Mouse (Mus musculus): Measurements from ENCODE around the gene Sgta. TPM values are rescaled to one million over a fixed set of nuclear protein-coding genes. Genes with fewer than 3 reads are reported as not detected.
"Not testable (repeated sequence)": the region's sequence is repeated elsewhere in the genome, so short reads cannot be mapped to it uniquely, and the experiment has no call there.

The Sgta gene
- total RNA-seq (2015) (30.3 and 30.7 TPM in 2 replicates), total RNA-seq (2017) (33.3 and 38.7 TPM in 2 replicates)

DNA sequence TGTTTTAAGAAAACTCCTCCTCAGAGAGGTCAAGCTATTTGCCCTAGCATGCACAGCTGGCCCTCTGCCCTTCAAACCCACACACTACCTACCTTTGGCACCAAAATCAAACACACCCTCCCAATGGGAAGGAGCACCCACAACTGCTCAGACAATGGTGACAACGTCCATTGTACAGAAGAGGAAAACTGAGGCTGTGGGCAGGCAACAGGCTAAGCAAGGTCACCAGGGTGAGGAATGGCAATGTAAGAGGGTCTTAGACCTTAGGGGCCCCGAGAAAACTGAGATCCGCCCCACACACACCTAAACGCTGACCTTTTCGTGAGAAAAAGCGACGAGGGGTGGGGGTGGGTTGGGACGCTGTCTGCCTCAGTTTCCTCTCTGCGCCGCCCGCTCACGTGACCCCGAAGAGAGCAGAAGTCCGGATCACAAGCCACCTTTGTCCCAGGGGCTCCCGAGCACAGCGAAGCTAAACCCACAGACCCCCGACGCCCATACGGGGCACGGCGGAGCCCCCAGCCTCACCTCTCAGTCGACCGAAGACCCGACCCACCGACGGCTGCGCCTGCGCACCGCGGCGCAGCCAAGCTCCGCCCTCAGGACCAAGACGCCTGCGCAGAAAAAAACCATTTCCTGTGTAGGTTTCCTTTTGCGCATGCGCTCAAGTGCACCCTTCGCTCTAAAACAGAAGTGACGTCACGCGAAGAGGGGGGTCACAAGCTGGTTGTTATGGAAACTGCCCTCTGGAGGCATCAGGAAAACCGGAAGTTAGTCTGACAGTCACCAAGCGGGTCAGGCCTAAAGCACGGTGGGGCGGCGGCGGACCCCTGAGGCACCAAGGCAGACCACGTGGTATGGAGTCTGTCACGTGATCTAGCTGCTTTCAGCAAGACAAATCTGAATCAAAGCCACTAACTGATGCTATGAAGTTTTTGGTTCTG lies at the start of gene Sgta:
Sgta (minus strand) TSS at position 579 of the 941 bp plus-strand sequence.
- ATAC-seq (ENCODE audit: poor library complexity, severe bottlenecking) = peak; percentile 98

DNA sequence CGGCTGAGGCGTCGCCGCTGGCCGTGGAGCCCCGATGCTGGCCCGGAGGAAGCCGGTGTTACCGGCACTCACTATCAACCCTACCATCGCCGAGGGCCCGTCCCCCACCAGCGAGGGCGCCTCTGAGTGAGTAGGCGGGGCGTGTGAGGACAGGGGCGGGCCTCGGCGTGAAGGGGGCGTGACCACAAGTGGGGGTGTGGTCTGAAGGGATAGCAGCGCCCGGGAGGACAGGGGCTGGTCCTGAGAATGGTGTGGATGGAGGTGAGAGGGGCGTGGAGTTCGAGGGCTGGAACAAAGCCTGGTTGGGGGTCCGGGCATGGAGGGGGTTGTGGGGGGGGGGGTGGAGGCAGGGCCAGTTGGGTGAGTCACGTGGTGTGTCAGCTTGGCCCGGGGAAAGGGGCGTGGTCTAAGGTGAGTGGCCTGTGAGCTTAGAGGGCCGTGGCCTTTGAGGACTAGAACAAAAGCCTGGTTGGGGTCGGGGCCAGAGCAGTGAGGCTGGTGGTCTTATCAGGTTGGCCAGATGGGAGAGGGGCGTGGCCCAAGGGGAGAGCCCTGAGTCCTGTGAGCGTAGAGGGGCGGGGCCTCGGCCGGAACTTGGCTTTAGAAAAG lies 46.2 kb upstream of the Sgta start:
- ATAC-seq (ENCODE audit: poor library complexity, severe bottlenecking) = peak; percentile 81

- ATAC-seq (ENCODE audit: poor library complexity, severe bottlenecking) = peak; percentile 88
Observed at GRCm38 (mm10) chr10:81105565-81106112, 45.7 kb upstream of the Sgta start, which contains the start of gene Map2k2. Map2k2 (plus strand) TSS chr10:81105915.

DNA sequence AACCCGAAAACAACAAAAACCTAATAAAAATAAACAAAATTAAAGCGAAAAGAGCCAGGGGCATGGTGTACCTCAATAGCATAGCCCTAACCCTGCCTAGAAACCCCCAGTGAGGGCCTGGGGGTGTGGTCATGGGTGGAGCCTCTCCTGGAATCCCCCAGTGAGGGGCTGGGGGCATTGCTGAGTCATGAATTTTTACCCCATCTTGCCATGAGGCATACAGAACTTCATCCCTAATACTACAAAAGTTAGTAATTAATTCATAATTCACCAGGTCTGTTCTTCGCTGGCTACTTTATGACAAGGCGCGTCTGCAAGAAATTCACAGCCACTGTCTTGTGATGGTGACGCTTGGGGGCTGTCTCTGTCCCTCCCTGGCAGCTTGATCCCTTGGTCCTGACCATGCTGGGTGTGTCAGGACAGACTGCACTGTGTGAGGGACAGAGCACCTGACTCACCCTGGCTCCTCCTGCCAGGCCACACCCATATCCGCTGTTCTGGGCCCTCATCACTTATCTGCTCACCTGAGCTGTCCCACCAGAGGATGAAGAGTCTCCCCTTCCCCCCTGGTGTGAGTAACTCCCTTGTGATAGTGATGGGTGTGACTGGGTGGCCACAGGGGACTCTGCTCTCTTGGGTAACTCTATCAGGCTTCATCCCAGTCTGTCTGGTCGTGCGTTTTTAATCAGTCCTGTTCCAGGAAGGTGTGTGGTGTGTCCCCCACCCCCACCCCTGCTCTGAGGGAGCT lies 35.1 kb upstream of the Sgta start:
- no peak for ATAC-seq (ENCODE audit: poor library complexity, severe bottlenecking)

GRCm38 (mm10) chr10:81092465-81093250 lies 32.7 kb upstream of the Sgta start:
- no peak for ATAC-seq (ENCODE audit: poor library complexity, severe bottlenecking)

DNA sequence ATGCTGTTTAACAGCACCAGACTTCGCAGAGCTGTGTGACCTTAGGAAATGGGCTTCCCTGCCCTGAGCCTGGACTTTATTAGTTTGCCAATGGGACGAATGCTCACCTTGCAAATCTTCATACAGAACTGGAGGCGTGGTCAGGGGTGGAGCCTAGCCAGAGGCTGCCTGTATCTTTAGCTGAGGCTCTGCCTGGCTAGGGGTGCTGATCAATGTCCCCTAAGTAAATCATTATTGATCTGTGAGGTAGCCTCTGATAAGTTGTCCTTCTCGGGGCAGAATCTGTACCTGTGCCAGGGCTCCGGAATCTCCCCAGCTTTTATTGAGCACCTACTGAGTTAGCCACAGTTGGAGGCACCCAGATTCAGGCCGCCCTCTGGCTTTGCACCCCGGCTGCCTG lies 30.6 kb upstream of the Sgta start:
- no peak for ATAC-seq (ENCODE audit: poor library complexity, severe bottlenecking)

- ATAC-seq (ENCODE audit: poor library complexity, severe bottlenecking) = no peak
Observed at GRCm38 (mm10) chr10:81089216-81089615, 29.2 kb upstream of the Sgta start.

DNA sequence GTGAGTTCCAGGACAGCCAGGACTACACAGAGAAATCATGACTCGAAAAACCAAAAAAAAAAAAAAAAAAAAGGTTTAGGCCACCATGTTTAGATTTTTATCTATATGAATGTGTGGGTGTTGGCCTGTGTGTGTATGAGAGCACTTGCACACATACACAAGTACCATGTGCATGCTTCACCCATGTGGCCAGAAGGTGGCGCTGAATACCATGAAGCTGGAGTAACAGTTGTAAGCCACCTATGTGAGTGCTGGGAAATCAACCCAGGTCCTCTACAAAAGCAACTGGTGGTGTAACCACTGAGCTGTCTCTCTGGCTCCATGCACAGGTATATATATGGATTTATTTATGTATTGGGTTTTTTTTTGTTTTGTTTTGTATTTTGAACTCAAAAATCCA lies 27.0 kb upstream of the Sgta start:
- ATAC-seq (ENCODE audit: poor library complexity, severe bottlenecking) = 0 out of 2 replicates have a peak, but pooled peaks have one; percentile 33

GRCm38 (mm10) chr10:81082168-81082960 lies 22.4 kb upstream of the Sgta start:
- peak; percentile 79 for ATAC-seq (ENCODE audit: poor library complexity, severe bottlenecking)

DNA sequence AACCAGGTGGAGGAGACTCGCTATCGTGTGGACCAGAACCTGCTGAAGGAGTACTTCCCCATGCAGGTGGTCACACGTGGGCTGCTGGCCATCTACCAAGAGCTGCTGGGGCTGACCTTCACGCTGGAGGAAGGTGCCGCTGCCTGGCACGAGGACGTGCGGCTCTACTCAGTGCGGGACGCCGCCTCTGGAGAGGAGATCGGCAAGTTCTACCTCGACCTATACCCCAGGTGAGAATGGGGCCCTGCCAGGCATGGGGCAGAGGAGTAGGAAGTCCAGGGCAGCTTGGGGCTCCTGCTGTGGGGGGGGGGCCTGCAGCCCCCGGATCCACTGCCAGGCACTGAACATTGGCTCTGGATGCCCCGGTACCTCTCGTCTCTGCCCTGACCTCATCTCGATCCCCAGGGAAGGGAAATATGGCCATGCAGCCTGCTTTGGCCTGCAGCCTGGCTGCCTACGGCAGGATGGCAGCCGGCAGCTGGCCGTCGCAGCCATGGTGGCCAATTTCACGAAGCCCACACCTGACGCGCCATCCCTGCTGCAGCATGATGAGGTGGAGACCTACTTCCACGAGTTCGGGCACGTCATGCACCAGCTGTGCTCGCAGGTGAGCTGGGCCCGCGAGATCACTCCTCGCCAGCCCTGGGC lies 20.2 kb upstream of the Sgta start:
- ATAC-seq (ENCODE audit: poor library complexity, severe bottlenecking) = no peak

GRCm38 (mm10) chr10:81077916-81078315 lies 17.9 kb upstream of the Sgta start:
- ATAC-seq (ENCODE audit: poor library complexity, severe bottlenecking) = no peak

DNA sequence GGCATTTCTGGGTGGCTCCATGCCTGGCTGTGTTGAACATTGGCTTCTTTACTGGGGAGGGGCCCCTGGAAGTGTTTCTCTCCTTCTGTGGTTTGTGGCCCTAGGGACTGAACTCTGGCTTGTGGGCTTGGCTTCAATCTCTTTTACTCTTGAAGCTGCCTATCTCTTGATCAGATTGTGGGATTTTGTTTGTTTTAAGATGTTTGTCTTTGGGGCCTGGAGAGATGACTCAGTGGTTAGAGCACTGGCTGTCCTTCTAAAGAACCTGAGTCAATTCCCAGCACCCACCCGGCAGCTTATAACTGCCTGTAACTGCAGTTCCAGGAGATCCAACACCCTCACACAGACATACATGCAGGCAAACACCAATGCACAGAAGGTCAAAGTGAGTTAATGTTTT lies 16.4 kb upstream of the Sgta start:
- no peak for ATAC-seq (ENCODE audit: poor library complexity, severe bottlenecking)

DNA sequence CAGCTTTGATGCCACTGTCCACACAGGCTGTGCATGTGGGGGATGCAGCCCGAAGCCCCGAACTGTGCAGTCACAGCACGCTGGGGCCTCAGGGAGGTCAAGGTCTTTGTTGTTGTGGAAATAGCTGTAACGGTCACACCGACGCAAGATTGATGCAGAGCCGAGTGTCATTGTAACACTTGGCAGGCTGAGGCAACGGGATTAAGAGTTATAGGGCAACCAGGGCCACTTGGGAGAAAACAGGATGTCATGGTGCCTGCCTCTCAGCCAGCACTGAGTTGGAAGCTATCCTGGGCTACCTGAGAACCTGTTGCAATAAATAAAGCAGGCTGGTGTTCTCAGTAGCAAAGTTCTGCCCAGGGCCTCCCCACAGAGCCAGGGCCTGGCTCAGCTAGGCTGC lies 15.8 kb upstream of the Sgta start:
- no peak for ATAC-seq (ENCODE audit: poor library complexity, severe bottlenecking)

GRCm38 (mm10) chr10:81073464-81073863 lies 13.5 kb upstream of the Sgta start:
- ATAC-seq (ENCODE audit: poor library complexity, severe bottlenecking) = no peak

GRCm38 (mm10) chr10:81072290-81072689 lies 12.3 kb upstream of the Sgta start:
- ATAC-seq (ENCODE audit: poor library complexity, severe bottlenecking) = no peak

- ATAC-seq (ENCODE audit: poor library complexity, severe bottlenecking) = peak; percentile 95
Observed at GRCm38 (mm10) chr10:81069836-81070235, 9.9 kb upstream of the Sgta start, which contains the start of gene Thop1. Thop1 (plus strand) TSS chr10:81070035.

- ATAC-seq (ENCODE audit: poor library complexity, severe bottlenecking) = no peak
Observed at GRCm38 (mm10) chr10:81068706-81069105, 8.7 kb upstream of the Sgta start.

DNA sequence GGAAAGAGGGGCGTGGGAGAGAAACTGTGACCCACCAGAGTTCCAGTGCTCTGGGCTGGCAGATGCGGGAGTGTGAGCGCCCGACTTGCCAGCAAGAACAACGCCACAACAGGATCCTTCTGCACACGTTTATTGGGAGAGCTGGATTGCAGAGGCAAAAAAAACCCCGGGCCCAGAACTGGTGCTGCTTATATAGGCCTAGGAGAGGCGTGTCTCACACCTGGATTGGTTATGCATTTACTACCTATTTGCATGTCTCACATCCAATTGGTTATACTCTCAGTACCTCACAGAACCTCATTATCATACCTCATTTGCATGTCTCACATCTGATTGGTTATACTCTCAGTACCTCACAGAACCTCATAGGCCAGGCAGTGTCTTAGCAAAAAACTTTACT lies 4.5 kb upstream of the Sgta start:
- ATAC-seq (ENCODE audit: poor library complexity, severe bottlenecking) = not testable (repeated sequence)

GRCm38 (mm10) chr10:81062710-81063109 lies 2.7 kb upstream of the Sgta start:
- no peak for ATAC-seq (ENCODE audit: poor library complexity, severe bottlenecking)

Measured in megakaryocyte, adult 5-6 weeks (primary cell).